Mouse (Mus musculus): Measurements from ENCODE around the gene Wrap53.

- TF ChIP-seq POLR2A (IDR thresholded peaks at IDR 0.05; ENCODE audit: control insufficient read depth, low read depth, low read length) (no peak), CTCF (IDR thresholded peaks at IDR 0.05; ENCODE audit: control insufficient read depth, insufficient read depth, insufficient replicate concordance, low read depth, low read length) (no peak)
These were observed 23.5 kb upstream of the Wrap53 start for GRCm38 (mm10) chr11:69603516-69603915.
